Mouse (Mus musculus) limb, embryonic 13.5 days (tissue): ENCODE measurements around the gene Fahd1. TPM values are rescaled to one million over a fixed set of nuclear protein-coding genes. Genes with fewer than 3 reads are reported as not detected.

ENCODE experiments used
- polyA plus RNA-seq: library from polyadenylated mRNA; unstranded; fragments of >200 nt; fragmentation: Nextera tagmentation; extraction: Ambion mirVana; gene quantifications from 2 replicates; pipeline ENCODE4 v1.2.1, GENCODE M21; 2015

Gene Fahd1
- polyA plus RNA-seq, 1 experiment from 2014 or later = 18.4 TPM

Other genes starting within 250 kb of the Fahd1 start
- gene Tsc2, start 217.7 kb downstream of the Fahd1 start, polyA plus RNA-seq = 65.5 and 72.2 TPM in 2 replicates
- 23.7 and 25.0 TPM in 2 replicates for gene Nthl1, start 217.7 kb downstream of the Fahd1 start, polyA plus RNA-seq
- 58.1 and 59.3 TPM in 2 replicates for gene Slc9a3r2, start 200.0 kb downstream of the Fahd1 start, polyA plus RNA-seq
- 0.80 TPM in 2 replicates for gene Npw, start 191.9 kb downstream of the Fahd1 start, polyA plus RNA-seq
- 22.2 and 24.7 TPM in 2 replicates for gene Zfp598, start 180.7 kb downstream of the Fahd1 start, polyA plus RNA-seq
- 7.8 and 8.4 TPM in 2 replicates for gene Syngr3, start 160.4 kb downstream of the Fahd1 start, polyA plus RNA-seq
- gene Gfer, start 154.2 kb downstream of the Fahd1 start, polyA plus RNA-seq = 46.6 and 48.1 TPM in 2 replicates
- 2.5 and 3.1 TPM in 2 replicates for gene Noxo1, start 154.1 kb downstream of the Fahd1 start, polyA plus RNA-seq
- gene Tbl3, start 142.7 kb downstream of the Fahd1 start, polyA plus RNA-seq = 79.8 and 84.6 TPM in 2 replicates
- gene Rnf151, start 132.3 kb downstream of the Fahd1 start, polyA plus RNA-seq = not detected in 2 replicates
- gene Rps2, start 132.2 kb downstream of the Fahd1 start, polyA plus RNA-seq = 1,267 and 1,298 TPM in 2 replicates
- gene Ndufb10, start 125.9 kb downstream of the Fahd1 start, polyA plus RNA-seq = 206 and 215 TPM in 2 replicates
- not detected in 2 replicates for gene Rpl3l, start 122.5 kb downstream of the Fahd1 start, polyA plus RNA-seq
- 23.1 and 26.0 TPM in 2 replicates for gene Msrb1, start 113.7 kb downstream of the Fahd1 start, polyA plus RNA-seq
- gene Hs3st6, start 97.4 kb downstream of the Fahd1 start, polyA plus RNA-seq = 2.6 and 3.7 TPM in 2 replicates
- not detected in 2 replicates for gene Meiob, start 46.1 kb downstream of the Fahd1 start, polyA plus RNA-seq
- 27.6 and 28.0 TPM in 2 replicates for gene Hagh, start 10.2 kb downstream of the Fahd1 start, polyA plus RNA-seq
- 0.26 and 0.50 TPM in 2 replicates for gene Igfals, start 15.6 kb upstream of the Fahd1 start, polyA plus RNA-seq
- 49.6 and 49.8 TPM in 2 replicates for gene Nubp2, start 36.0 kb upstream of the Fahd1 start, polyA plus RNA-seq
- 38.5 and 40.0 TPM in 2 replicates for gene Spsb3, start 36.3 kb upstream of the Fahd1 start, polyA plus RNA-seq
- gene Eme2, start 44.7 kb upstream of the Fahd1 start, polyA plus RNA-seq = 33.9 and 35.6 TPM in 2 replicates
- gene Mrps34, start 44.8 kb upstream of the Fahd1 start, polyA plus RNA-seq = 80.4 and 83.3 TPM in 2 replicates
- gene Nme3, start 46.1 kb upstream of the Fahd1 start, polyA plus RNA-seq = 35.5 and 38.2 TPM in 2 replicates
- gene Mapk8ip3, start 86.6 kb upstream of the Fahd1 start, polyA plus RNA-seq = 42.7 and 45.2 TPM in 2 replicates
- 224 and 236 TPM in 2 replicates for gene Jpt2, start 110.3 kb upstream of the Fahd1 start, polyA plus RNA-seq
- gene Cramp1l, start 165.4 kb upstream of the Fahd1 start, polyA plus RNA-seq = 7.4 and 8.4 TPM in 2 replicates
- 18.7 and 22.5 TPM in 2 replicates for gene Ift140, start 165.7 kb upstream of the Fahd1 start, polyA plus RNA-seq
- gene Tmem204, start 233.2 kb upstream of the Fahd1 start, polyA plus RNA-seq = 14.1 and 15.4 TPM in 2 replicates